Mouse (Mus musculus): ENCODE data around the gene S1pr4. TPM values are rescaled to one million over a fixed set of nuclear protein-coding genes. Genes with fewer than 3 reads are reported as not detected.

Gene S1pr4
- polyA plus RNA-seq, 1 experiment from 2014 or later = 0.41 TPM

- peaks cover 8% of the 10 kb centered on the region for H3K36me3 ChIP-seq
- peaks cover 20% of the 10 kb centered on the region for H3K4me1 ChIP-seq
- WGBS = 83% methylated on average over 17 of the region's 17 CpGs
- ATAC-seq (ENCODE audit: low FRiP score, low read depth) = no peak
- H3K4me3 ChIP-seq = 0 out of 2 replicates have a peak overlapping the region, but pooled peaks have one; percentile 73
- no peaks in the 10 kb centered on the region for H3K9me3 ChIP-seq
- H3K4me2 ChIP-seq (replicated peaks) = peak overlapping the region; percentile 51
- no peaks in the 10 kb centered on the region; the same call in none of the 2 replicates for H3K27me3 ChIP-seq
- H3K9ac ChIP-seq (replicated peaks) = no peak overlapping the region
- H3K27ac ChIP-seq (replicated peaks) = no peak overlapping the region
Measured at GRCm38 (mm10) chr10:81497401-81498270, 2.3 kb downstream of the S1pr4 start.

GRCm38 (mm10) chr10:81496969-81497368 lies 3.0 kb downstream of the S1pr4 start:
- Histone ChIP-seq H3K36me3 (peaks cover 14% of the 10 kb centered on the region), H3K4me2 (replicated peaks) (peak overlapping the region; percentile 51), H3K4me3 (peak overlapping the region; percentile 73), H3K9me3 (no peaks in the 10 kb centered on the region), H3K27me3 (no peaks in the 10 kb centered on the region; the same call in 1 of the 2 replicates), H3K9ac (replicated peaks) (peak overlapping the region; percentile 41; the same call in 1 of the 2 replicates), H3K4me1 (peaks cover 20% of the 10 kb centered on the region), H3K27ac (replicated peaks) (peak overlapping the region; percentile 57; the same call in 1 of the 2 replicates)
- 38% methylated on average over 4 of the region's 4 CpGs for WGBS
- no peak for ATAC-seq (ENCODE audit: low FRiP score, low read depth)

GRCm38 (mm10) chr10:81496264-81496901 lies 3.5 kb downstream of the S1pr4 start, which contains the start of gene Ncln:
Gene Ncln, minus strand, starts transcription at chr10:81496392.
- peak; percentile 96 for ATAC-seq (ENCODE audit: low FRiP score, low read depth)
- under 1% methylated on average over 39 of the region's 45 CpGs for WGBS
- Histone ChIP-seq H3K4me3 (peak within 1 kb of the TSS; percentile 73), H3K27ac (replicated peaks) (peak within 1 kb of the TSS; percentile 57; the same call in 1 of the 2 replicates), H3K4me2 (replicated peaks) (peak within 1 kb of the TSS; percentile 89), H3K36me3 (peaks cover 20% of the 10 kb centered on the region), H3K4me1 (peaks cover 20% of the 10 kb centered on the region), H3K9ac (replicated peaks) (peak within 1 kb of the TSS; percentile 75), H3K9me3 (no peaks in the 10 kb centered on the region), H3K27me3 (no peaks in the 10 kb centered on the region; the same call in 1 of the 2 replicates)

- H3K4me1 ChIP-seq = peaks cover 20% of the 10 kb centered on the region
- no peak overlapping the region for H3K27ac ChIP-seq (replicated peaks)
- peaks cover 27% of the 10 kb centered on the region for H3K36me3 ChIP-seq
- 2% methylated on average over 41 of the region's 41 CpGs for WGBS
- H3K4me3 ChIP-seq = peak overlapping the region; percentile 73
- ATAC-seq (ENCODE audit: low FRiP score, low read depth) = peak; percentile 42
- H3K4me2 ChIP-seq (replicated peaks) = peak overlapping the region; percentile 89
- H3K9ac ChIP-seq (replicated peaks) = peak overlapping the region; percentile 75
- no peaks in the 10 kb centered on the region for H3K9me3 ChIP-seq
- H3K27me3 ChIP-seq = no peaks in the 10 kb centered on the region; the same call in 1 of the 2 replicates
Measured at GRCm38 (mm10) chr10:81495616-81496263, 4.2 kb downstream of the S1pr4 start.

- peaks cover 20% of the 10 kb centered on the region for H3K4me1 ChIP-seq
Measured at GRCm38 (mm10) chr10:81495151-81495550, 4.8 kb downstream of the S1pr4 start.

GRCm38 (mm10) chr10:81494260-81495041 lies 5.5 kb downstream of the S1pr4 start:
- peaks cover 20% of the 10 kb centered on the region for H3K4me1 ChIP-seq
- WGBS = 94% methylated on average over 11 of the region's 11 CpGs
- H3K4me3 ChIP-seq = peak overlapping the region; percentile 73
- peak overlapping the region; percentile 89 for H3K4me2 ChIP-seq (replicated peaks)
- no peak for ATAC-seq (ENCODE audit: low FRiP score, low read depth)
- H3K27ac ChIP-seq (replicated peaks) = no peak overlapping the region
- peaks cover 40% of the 10 kb centered on the region for H3K36me3 ChIP-seq
- no peaks in the 10 kb centered on the region for H3K9me3 ChIP-seq
- H3K27me3 ChIP-seq = no peaks in the 10 kb centered on the region; the same call in 1 of the 2 replicates
- no peak overlapping the region; the same call in 1 of the 2 replicates for H3K9ac ChIP-seq (replicated peaks)

More at GRCm38 (mm10) chr10:81495151-81495550, 4.8 kb downstream of the S1pr4 start:
- H3K4me3 ChIP-seq = peak overlapping the region; percentile 73
- H3K27me3 ChIP-seq = no peaks in the 10 kb centered on the region; the same call in 1 of the 2 replicates
- ATAC-seq (ENCODE audit: low FRiP score, low read depth) = no peak
- H3K9ac ChIP-seq (replicated peaks) = peak overlapping the region; percentile 75
- no peak overlapping the region for H3K27ac ChIP-seq (replicated peaks)
- H3K4me2 ChIP-seq (replicated peaks) = peak overlapping the region; percentile 89
- no peaks in the 10 kb centered on the region for H3K9me3 ChIP-seq
- H3K36me3 ChIP-seq = peaks cover 33% of the 10 kb centered on the region
- WGBS = 81% methylated on average over 6 of the region's 6 CpGs

- no peaks in the 10 kb centered on the region for H3K9me3 ChIP-seq
- H3K36me3 ChIP-seq = peaks cover 47% of the 10 kb centered on the region
- H3K4me1 ChIP-seq = peaks cover 20% of the 10 kb centered on the region
- no peak overlapping the region for H3K9ac ChIP-seq (replicated peaks)
- H3K27ac ChIP-seq (replicated peaks) = no peak overlapping the region
- WGBS = 81% methylated on average over 8 of the region's 8 CpGs
- ATAC-seq (ENCODE audit: low FRiP score, low read depth) = no peak
- H3K4me2 ChIP-seq (replicated peaks) = no peak overlapping the region
- no peak overlapping the region for H3K4me3 ChIP-seq
- no peaks in the 10 kb centered on the region for H3K27me3 ChIP-seq
Measured at GRCm38 (mm10) chr10:81493601-81494220, 6.2 kb downstream of the S1pr4 start.

GRCm38 (mm10) chr10:81492606-81493240 lies 7.2 kb downstream of the S1pr4 start:
- peaks cover 57% of the 10 kb centered on the region for H3K36me3 ChIP-seq
- H3K9ac ChIP-seq (replicated peaks) = no peak overlapping the region
- H3K27ac ChIP-seq (replicated peaks) = no peak overlapping the region
- 87% methylated on average over 11 of the region's 11 CpGs for WGBS
- no peak overlapping the region for H3K4me3 ChIP-seq
- ATAC-seq (ENCODE audit: low FRiP score, low read depth) = no peak
- H3K4me1 ChIP-seq = peaks cover 20% of the 10 kb centered on the region
- no peak overlapping the region for H3K4me2 ChIP-seq (replicated peaks)
- no peaks in the 10 kb centered on the region for H3K27me3 ChIP-seq
- no peaks in the 10 kb centered on the region for H3K9me3 ChIP-seq

- H3K4me3 ChIP-seq = no peak overlapping the region
- no peak overlapping the region for H3K27ac ChIP-seq (replicated peaks)
- peaks cover 73% of the 10 kb centered on the region for H3K36me3 ChIP-seq
- ATAC-seq (ENCODE audit: low FRiP score, low read depth) = no peak
- no peak overlapping the region for H3K4me2 ChIP-seq (replicated peaks)
- H3K9ac ChIP-seq (replicated peaks) = no peak overlapping the region
- peaks cover 15% of the 10 kb centered on the region for H3K4me1 ChIP-seq
- 92% methylated on average over 9 of the region's 9 CpGs for WGBS
- no peaks in the 10 kb centered on the region for H3K9me3 ChIP-seq
- no peaks in the 10 kb centered on the region for H3K27me3 ChIP-seq
Measured at GRCm38 (mm10) chr10:81491018-81491417, 8.9 kb downstream of the S1pr4 start.

- no peak overlapping the region for H3K27ac ChIP-seq (replicated peaks)
- no peaks in the 10 kb centered on the region for H3K27me3 ChIP-seq
- no peak overlapping the region for H3K4me2 ChIP-seq (replicated peaks)
- H3K9ac ChIP-seq (replicated peaks) = no peak overlapping the region
- no peak for ATAC-seq (ENCODE audit: low FRiP score, low read depth)
- WGBS = 91% methylated on average over 14 of the region's 14 CpGs
- H3K36me3 ChIP-seq = peaks cover 73% of the 10 kb centered on the region
- peaks cover 10% of the 10 kb centered on the region for H3K4me1 ChIP-seq
- H3K9me3 ChIP-seq = no peaks in the 10 kb centered on the region
- H3K4me3 ChIP-seq = no peak overlapping the region
Measured at GRCm38 (mm10) chr10:81489941-81490340, 10.0 kb downstream of the S1pr4 start.

Data from midbrain, embryonic 12.5 days (tissue).